21 mouse cellular contexts compared by ENCODE assay signal in genomic region chr11:20642321-20642720, GRCm38 (mm10).
DNase-seq lines count a peak whose midpoint lies in the region; ATAC-seq lines count a peak whose summit lies in the region.
"Had no signal": no experiment of that assay in that cellular context is flagged by ENCODE, and none has a peak within 500 bp of the region (broad histone marks: within the 10 kb centered on the region; RNA-seq: fewer than 3 reads in every experiment).

No protein-coding gene starts in this region.

- H3K4me3 ChIP-seq in heart, embryonic 10.5 days = no peak overlapping the region
- H3K4me3 ChIP-seq in neural tube, embryonic 11.5 days (ENCODE audit: low read depth, low read length) = no peak overlapping the region
- no peak overlapping the region for H3K4me3 ChIP-seq in neural tube, embryonic 15.5 days (replicated peaks)

- intact Hi-C loops in heart, postnatal 10 days (cut with DNase I) = no loop called here

- H3K27ac ChIP-seq in heart, embryonic 10.5 days = no peak overlapping the region
- H3K27ac ChIP-seq in neural tube, embryonic 11.5 days (ENCODE audit: low read depth, low read length) = no peak overlapping the region
- no peak overlapping the region for H3K27ac ChIP-seq in neural tube, embryonic 15.5 days (replicated peaks)

- H3K36me3 ChIP-seq in heart, embryonic 10.5 days = no peaks in the 10 kb centered on the region
- H3K36me3 ChIP-seq in neural tube, embryonic 11.5 days (ENCODE audit: control insufficient read depth, insufficient read depth, low read length) = no peaks in the 10 kb centered on the region
- no peaks in the 10 kb centered on the region for H3K36me3 ChIP-seq in neural tube, embryonic 15.5 days

- H3K9ac ChIP-seq in neural tube, embryonic 11.5 days (ENCODE audit: low read length) = no peak overlapping the region
- H3K9ac ChIP-seq in neural tube, embryonic 15.5 days (replicated peaks) = no peak overlapping the region

- no peaks in the 10 kb centered on the region for H3K27me3 ChIP-seq in heart, embryonic 10.5 days (ENCODE audit: insufficient read depth, poor library complexity, severe bottlenecking)
- H3K27me3 ChIP-seq in neural tube, embryonic 11.5 days (ENCODE audit: control insufficient read depth, insufficient read depth, low read length) = no peaks in the 10 kb centered on the region
- no peaks in the 10 kb centered on the region for H3K27me3 ChIP-seq in neural tube, embryonic 15.5 days (replicated peaks)
- H3K27me3 ChIP-seq: CH12.LX, Patski had no signal

- H3K9me3 ChIP-seq in heart, embryonic 10.5 days = no peaks in the 10 kb centered on the region
- no peaks in the 10 kb centered on the region for H3K9me3 ChIP-seq in neural tube, embryonic 11.5 days (ENCODE audit: control insufficient read depth, low read length)
- no peaks in the 10 kb centered on the region for H3K9me3 ChIP-seq in neural tube, embryonic 15.5 days (replicated peaks)
- H3K9me3 ChIP-seq: G1E had no signal

- H3K4me1 ChIP-seq in heart, embryonic 10.5 days = peaks cover 72% of the 10 kb centered on the region
- H3K4me1 ChIP-seq in neural tube, embryonic 11.5 days (ENCODE audit: control insufficient read depth, insufficient read depth, low read length) = peaks cover 23% of the 10 kb centered on the region
- peaks cover 29% of the 10 kb centered on the region for H3K4me1 ChIP-seq in neural tube, embryonic 15.5 days

- 82% methylated on average over 5 of the region's 5 CpGs for WGBS in heart, embryonic 10.5 days
- 91% methylated on average over 5 of the region's 5 CpGs for WGBS in neural tube, embryonic 11.5 days
- 88% methylated on average over 5 of the region's 5 CpGs for WGBS in neural tube, embryonic 15.5 days

- H3K4me2 ChIP-seq in neural tube, embryonic 11.5 days (ENCODE audit: low read depth) = no peak overlapping the region
- H3K4me2 ChIP-seq in neural tube, embryonic 15.5 days = no peak overlapping the region

- DNase-seq in heart, adult 11 months = peak; percentile 68
- no peak for DNase-seq in heart, postnatal 10 days
- peak; percentile 63 for DNase-seq in heart, embryonic 10.5 days (ENCODE audit: low spot score)
- DNase-seq in heart, postnatal 4 days = no peak
- DNase-seq in neural tube, embryonic 11.5 days (ENCODE audit: low spot score) = peak; percentile 3
- DNase-seq: adrenal gland, adult 2 months; adrenal gland, adult 8-10 months; adrenal gland, postnatal 10 days; adrenal gland, postnatal 14 days; adrenal gland, postnatal 25 days; adrenal gland, postnatal 36 days; B cell, adult 2 months; cerebellum, adult 11 months; cerebellum, adult 11-12 months; cerebellum, adult 18-20 months had no signal

- ATAC-seq in neural tube, embryonic 11.5 days (ENCODE audit: insufficient read depth, low FRiP score, low TSS enrichment) = no peak
- no peak for ATAC-seq in neural tube, embryonic 15.5 days (ENCODE audit: low FRiP score)
- ATAC-seq: activated CD4-positive, CD25-positive, alpha-beta regulatory T cell, adult 4 months; CD4-positive, CD25-positive, alpha-beta regulatory T cell, adult 4 months; Patski had no signal

Comparison
In these comparisons a context has a peak if more than half of its experiments do, and no peak if none do; other contexts are left out.
1. DNase-seq: peak in heart, adult 11 months (single experiment), heart, embryonic 10.5 days (single experiment) and neural tube, embryonic 11.5 days (single experiment); none in heart, postnatal 10 days (0 of 2) and heart, postnatal 4 days (single experiment).